ENCODE assay signal across 8 mouse cellular contexts in the genomic region with DNA sequence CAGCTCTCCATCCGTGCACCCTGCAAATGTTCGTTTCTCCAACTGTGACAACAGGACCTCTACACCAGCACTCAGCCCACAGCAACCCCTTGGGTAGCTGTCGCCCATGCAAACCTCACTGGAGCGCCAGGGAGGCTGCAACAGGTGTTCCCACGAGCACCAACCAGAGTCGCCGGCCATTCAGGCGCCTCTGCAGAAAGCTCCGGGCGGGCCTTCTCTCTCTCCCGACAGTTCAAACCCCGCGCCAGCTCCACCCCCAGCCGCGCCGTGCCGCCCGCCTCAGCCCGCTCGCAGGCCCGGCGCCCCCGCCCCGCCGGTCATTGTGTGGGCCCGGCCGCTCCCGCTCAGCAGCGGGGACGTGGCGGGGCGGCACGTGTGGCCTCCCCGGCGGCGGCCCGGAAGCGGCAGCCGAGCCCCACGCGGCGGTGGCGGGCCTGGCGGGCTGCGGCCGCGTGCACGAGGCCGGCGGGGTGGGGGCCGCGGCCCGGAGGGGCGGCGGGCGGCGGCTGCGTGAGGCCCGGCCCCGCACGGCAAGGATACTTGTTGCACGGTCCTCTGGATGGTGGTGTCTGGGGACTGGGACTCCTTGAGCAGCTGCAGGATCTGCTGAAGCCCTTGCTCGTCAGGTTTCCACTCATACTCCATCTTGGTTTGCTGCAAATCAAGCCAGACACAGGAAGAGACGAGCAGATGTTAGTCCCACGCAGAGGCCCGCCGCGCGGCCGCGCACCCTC. TPM values are rescaled to one million over a fixed set of nuclear protein-coding genes. Genes with fewer than 3 reads are reported as not detected.
A peak's percentile ranks its signal among the peaks of the same experiment; 100 is the strongest.
DNase-seq lines count a peak whose midpoint lies in the region; ATAC-seq and TF ChIP-seq lines count a peak whose summit lies in the region.

No protein-coding gene starts in this region.

- no peak for TF ChIP-seq CTCF in intestine, postnatal 0 days (IDR thresholded peaks at IDR 0.05; ENCODE audit: low read depth)

- 0% methylated on average over 48 of the region's 71 CpGs for WGBS in intestine, postnatal 0 days
- WGBS in midbrain, embryonic 16.5 days: under 1% methylated on average over 61 of the region's 71 CpGs

- peak overlapping the region; percentile 89 for H3K9ac ChIP-seq in intestine, postnatal 0 days (ENCODE audit: low read depth, low read length)
- peak overlapping the region; percentile 86 for H3K9ac ChIP-seq in midbrain, embryonic 16.5 days (ENCODE audit: low read depth, low read length)

- H3K4me3 ChIP-seq in intestine, postnatal 0 days (ENCODE audit: low read depth, low read length): peak overlapping the region; percentile 77
- peak overlapping the region; percentile 89 for H3K4me3 ChIP-seq in midbrain, embryonic 16.5 days (ENCODE audit: low read depth, low read length)

- peak; percentile 85 for DNase-seq in 3134 (ENCODE audit: extremely low read depth, insufficient read length, low spot score)
- DNase-seq in adrenal gland, adult 18-20 months (ENCODE audit: low spot score in 2 of 2): peak; percentile 57 to 62
- peak; percentile 62 for DNase-seq in embryo, embryonic 9.5 days (ENCODE audit: extremely low spot score)
- DNase-seq in liver: peak; percentile 85
- peak; percentile 65 to 77 for DNase-seq in spleen, postnatal 10 days (ENCODE audit: low spot score in 2 of 2)

- H3K27ac ChIP-seq in intestine, postnatal 0 days (ENCODE audit: low read depth, low read length): peak overlapping the region; percentile 98
- peak overlapping the region; percentile 89 for H3K27ac ChIP-seq in midbrain, embryonic 16.5 days (ENCODE audit: low read length)

- no peaks in the 10 kb centered on the region for H3K27me3 ChIP-seq in intestine, postnatal 0 days (replicated peaks; ENCODE audit: control insufficient read depth, insufficient read depth, low read length)
- H3K27me3 ChIP-seq in midbrain, embryonic 16.5 days (ENCODE audit: control insufficient read depth, insufficient read depth, low read depth, low read length): no peaks in the 10 kb centered on the region

- H3K36me3 ChIP-seq in intestine, postnatal 0 days (ENCODE audit: control insufficient read depth, insufficient read depth): peaks cover 18% of the 10 kb centered on the region
- peaks cover 6% of the 10 kb centered on the region for H3K36me3 ChIP-seq in midbrain, embryonic 16.5 days (ENCODE audit: control insufficient read depth, insufficient read depth, low read length)

- H3K9me3 ChIP-seq in intestine, postnatal 0 days (ENCODE audit: control insufficient read depth): no peaks in the 10 kb centered on the region
- H3K9me3 ChIP-seq in midbrain, embryonic 16.5 days (replicated peaks; ENCODE audit: control insufficient read depth, low read length, poor library complexity, severe bottlenecking): no peaks in the 10 kb centered on the region

- H3K4me1 ChIP-seq in intestine, postnatal 0 days (replicated peaks; ENCODE audit: control insufficient read depth, insufficient read depth, low read length): no peaks in the 10 kb centered on the region
- H3K4me1 ChIP-seq in midbrain, embryonic 16.5 days (ENCODE audit: control insufficient read depth, insufficient read depth, low read length): peaks cover 38% of the 10 kb centered on the region

- peak overlapping the region; percentile 88 for H3K4me2 ChIP-seq in intestine, postnatal 0 days (replicated peaks; ENCODE audit: low read depth)
- peak overlapping the region; percentile 91 for H3K4me2 ChIP-seq in midbrain, embryonic 16.5 days (ENCODE audit: low read length)

- peak; percentile 60 for ATAC-seq in granulocyte monocyte progenitor cell, adult 5-6 weeks (replicated peaks; ENCODE audit: poor library complexity, severe bottlenecking)
- peak; percentile 81 for ATAC-seq in intestine, postnatal 0 days
- ATAC-seq in midbrain, embryonic 16.5 days: peak; percentile 77

RNA-seq across cellular contexts. Expression of a gene that starts 35.9 kb away (rescaled TPM):
- 100 to 1,000 TPM; 103 to 135 TPM for total RNA-seq in adrenal gland, adult 18-20 months (2021)
- total RNA-seq in granulocyte monocyte progenitor cell, adult 5-6 weeks (2014; fragmentation: Nextera tagmentation): 123 and 142 TPM in 2 replicates
- 119 and 134 TPM in 2 replicates for total RNA-seq in granulocyte monocyte progenitor cell, adult 5-6 weeks (2017)
- 24.3 and 24.5 TPM in 2 replicates for polyA plus RNA-seq in intestine, postnatal 0 days (2015; fragmentation: Nextera tagmentation; extraction: Ambion mirVana)
- 40.8 and 45.2 TPM in 2 replicates for polyA plus RNA-seq in midbrain, embryonic 16.5 days (2015; fragmentation: Nextera tagmentation; extraction: Ambion mirVana)

Comparison
In these comparisons a context has a peak if more than half of its experiments do, and no peak if none do; other contexts are left out.
1. Peak in every context shown above with its lines: DNase-seq, ATAC-seq, H3K4me3 ChIP-seq and H3K27ac ChIP-seq.